Comparison of ENCODE assay signal across 8 mouse cellular contexts in genomic region chr16:16983534-16984422, GRCm38 (mm10). TPM values are rescaled to one million over a fixed set of nuclear protein-coding genes. Genes with fewer than 3 reads are reported as not detected.
DNase-seq lines count a peak whose midpoint lies in the region; ATAC-seq and TF ChIP-seq lines count a peak whose summit lies in the region.

No protein-coding gene starts in this region.

- peaks cover 17 to 22% of the 10 kb centered on the region in 2 experiments for H3K36me3 ChIP-seq in MEL (ENCODE audit: control insufficient read depth in 1 of 2, insufficient read depth in 2 of 2, low read length in 2 of 2)
- H3K36me3 ChIP-seq in neural tube, embryonic 14.5 days (ENCODE audit: control insufficient read depth, insufficient read depth, low read length): peaks cover 5% of the 10 kb centered on the region; the same call in 1 of the 2 replicates

- H3K9ac ChIP-seq in MEL (ENCODE audit: control insufficient read depth, low read depth, low read length, poor library complexity, severe bottlenecking): peak overlapping the region; percentile 86
- peak overlapping the region; percentile 87 for H3K9ac ChIP-seq in neural tube, embryonic 14.5 days (replicated peaks; ENCODE audit: low read depth, low read length)

- DNase-seq in CD4-positive helper T cell, adult 2 months (ENCODE audit: low read depth, low spot score): peak; percentile 63
- DNase-seq in MEL (ENCODE audit: low read depth, low spot score): peak; percentile 81
- DNase-seq in embryo, embryonic 11 days: peak; percentile 83
- DNase-seq in heart, adult 8-10 months (ENCODE audit: low spot score): peak; percentile 75
- DNase-seq in kidney, adult 18-20 months: peak; percentile 73
- peak; percentile 38 to 57 for DNase-seq in lung, adult 18-20 months
- no peak for DNase-seq in cerebellum, adult 11 months

- H3K27ac ChIP-seq in MEL (ENCODE audit: control insufficient read depth, low read depth, low read length): peak overlapping the region; percentile 70
- peak overlapping the region; percentile 93 for H3K27ac ChIP-seq in neural tube, embryonic 14.5 days (ENCODE audit: low read depth, low read length)

- TF ChIP-seq CTCF in MEL (IDR thresholded peaks at IDR 0.05 in 2 of 3, conservative IDR thresholded peaks at IDR 0.05 in 1 of 3; ENCODE audit: control insufficient read depth in 1 of 3, insufficient read depth in 1 of 3, low read depth in 2 of 3, low read length in 3 of 3, poor library complexity in 1 of 3, severe bottlenecking in 1 of 3): no peak

- no peaks in the 10 kb centered on the region for H3K9me3 ChIP-seq in MEL (replicated peaks; ENCODE audit: insufficient read depth, low read length)
- H3K9me3 ChIP-seq in neural tube, embryonic 14.5 days (ENCODE audit: control insufficient read depth, low read length): no peaks in the 10 kb centered on the region

- H3K4me1 ChIP-seq in MEL (ENCODE audit: control insufficient read depth in 1 of 2, insufficient read depth in 2 of 2, low read length in 2 of 2): peaks cover 11 to 16% of the 10 kb centered on the region in 2 experiments
- H3K4me1 ChIP-seq in neural tube, embryonic 14.5 days (ENCODE audit: control insufficient read depth, insufficient read depth, low read length): peaks cover 18% of the 10 kb centered on the region; the same call in 1 of the 2 replicates

- H3K79me2 ChIP-seq in MEL (ENCODE audit: control insufficient read depth, insufficient read depth, low read length, poor library complexity): peaks cover 48% of the 10 kb centered on the region

- H3K27me3 ChIP-seq in MEL (ENCODE audit: control insufficient read depth in 1 of 2, insufficient read depth in 2 of 2, low read length in 2 of 2): no peaks in the 10 kb centered on the region
- H3K27me3 ChIP-seq in neural tube, embryonic 14.5 days (ENCODE audit: control insufficient read depth, insufficient read depth, low read length): no peaks in the 10 kb centered on the region

- peak overlapping the region; percentile 70 to 90 for H3K4me3 ChIP-seq in MEL (ENCODE audit: control insufficient read depth in 1 of 2, insufficient read depth in 1 of 2, low read depth in 2 of 2, low read length in 2 of 2)
- peak overlapping the region; percentile 100 for H3K4me3 ChIP-seq in neural tube, embryonic 14.5 days (ENCODE audit: low read depth, low read length)

- no peak for TF ChIP-seq RAD21 in MEL (IDR thresholded peaks at IDR 0.05; ENCODE audit: low read depth, low read length)

- TF ChIP-seq EP300 in MEL (IDR thresholded peaks at IDR 0.05; ENCODE audit: low read depth in 1 of 2, low read length in 2 of 2): peak in 1 of 2 experiments; percentile 2; a peak in 1 of 4 replicates

- under 1% methylated on average over 43 of the region's 75 CpGs for WGBS in neural tube, embryonic 14.5 days

- TF ChIP-seq POLR2A in MEL (IDR thresholded peaks at IDR 0.05; ENCODE audit: control insufficient read depth in 1 of 2, insufficient read depth in 1 of 2, low read depth in 1 of 2, low read length in 2 of 2, poor library complexity in 1 of 2): no peak; a peak in 1 of 4 replicates

- ATAC-seq in neural tube, embryonic 14.5 days (ENCODE audit: low read depth): peak; percentile 73

- H3K4me2 ChIP-seq in neural tube, embryonic 14.5 days (ENCODE audit: low read depth, low read length): peak overlapping the region; percentile 66

TF ChIP-seq in MEL, 35 proteins besides CTCF, POLR2A, EP300 and RAD21:
- TF ChIP-seq MYC (IDR thresholded peaks at IDR 0.05; ENCODE audit: low read depth, low read length) (0 out of 2 replicates have a peak, but pooled peaks have one; percentile 24), USF1 (IDR thresholded peaks at IDR 0.05; ENCODE audit: low read depth, low read length) (no peak), TCF12 (IDR thresholded peaks at IDR 0.05; ENCODE audit: low read depth, low read length) (0 out of 2 replicates have a peak, but pooled peaks have one; percentile 0), ZKSCAN1 (IDR thresholded peaks at IDR 0.05; ENCODE audit: low read depth, low read length) (no peak), MAZ (IDR thresholded peaks at IDR 0.05; ENCODE audit: low read depth, low read length) (0 out of 2 replicates have a peak, but pooled peaks have one; percentile 13), UBTF (IDR thresholded peaks at IDR 0.05; ENCODE audit: borderline replicate concordance, insufficient read depth, low read depth, low read length) (no peak), SIN3A (IDR thresholded peaks at IDR 0.05; ENCODE audit: low read length) (peak; percentile 63)

RNA-seq across cellular contexts. Expression of gene Mapk1, which starts 0.6 kb away (rescaled TPM):
- total RNA-seq in MEL (2012; rRNA removed): 125 and 131 TPM in 2 replicates
- polyA plus RNA-seq in MEL (2012; ENCODE audit: insufficient read depth in 1 of 2, insufficient read length in 2 of 2, low read depth in 1 of 2, low replicate concordance in 2 of 2, missing spikeins in 1 of 2): 100 to 1,000 TPM; 144 to 225 TPM
- total RNA-seq in heart, adult 8-10 months (2022): 100 to 1,000 TPM; 104 to 111 (median 104) TPM
- 229 and 233 TPM in 2 replicates for polyA plus RNA-seq in neural tube, embryonic 14.5 days (2014; fragmentation: Nextera tagmentation; extraction: Ambion mirVana)
